Mouse (Mus musculus) splenic B cell, adult 2 months (primary cell): ENCODE measurements around the gene Ppp1r21.

Experiments
- DNase-seq: peaks from one replicate; pipeline ENCODE4 v3.0.0-alpha.2; 2011; ENCODE audit warnings: low read depth, low spot score
- H3K27me3 ChIP-seq: 2 replicates; pipeline ENCODE4 v1.6.1; 2012; ENCODE audit warnings: mild to moderate bottlenecking, low read length, moderate library complexity, mixed read lengths; ENCODE audit not compliant: control insufficient read depth, poor library complexity, insufficient read depth, severe bottlenecking
- H3K36me3 ChIP-seq: 2 replicates; pipeline ENCODE4 v1.6.1; 2012; ENCODE audit warnings: mild to moderate bottlenecking, low read length, moderate library complexity, mixed read lengths; ENCODE audit not compliant: control insufficient read depth, poor library complexity, insufficient read depth, severe bottlenecking

Ppp1r21 gene

GRCm38 (mm10) chr17:88600492-88601026 lies 70.6 kb downstream of the Ppp1r21 start:
- no peaks in the 10 kb centered on the region for H3K27me3 ChIP-seq
- H3K36me3 ChIP-seq: no peaks in the 10 kb centered on the region
- DNase-seq: no peak

- Histone ChIP-seq H3K36me3 (no peaks in the 10 kb centered on the region), H3K27me3 (no peaks in the 10 kb centered on the region)
- no peak for DNase-seq
Observed at GRCm38 (mm10) chr17:88603943-88604342, 74.0 kb downstream of the Ppp1r21 start.

GRCm38 (mm10) chr17:88606056-88606455 lies 76.1 kb downstream of the Ppp1r21 start:
- DNase-seq: no peak
- no peaks in the 10 kb centered on the region for H3K36me3 ChIP-seq
- no peaks in the 10 kb centered on the region for H3K27me3 ChIP-seq

GRCm38 (mm10) chr17:88609361-88609760 lies 79.4 kb downstream of the Ppp1r21 start:
- no peak for DNase-seq
- Histone ChIP-seq H3K36me3 (no peaks in the 10 kb centered on the region), H3K27me3 (no peaks in the 10 kb centered on the region)

GRCm38 (mm10) chr17:88611057-88611456 lies 81.1 kb downstream of the Ppp1r21 start:
- H3K36me3 ChIP-seq: no peaks in the 10 kb centered on the region
- no peak for DNase-seq
- H3K27me3 ChIP-seq: no peaks in the 10 kb centered on the region

- Histone ChIP-seq H3K27me3 (no peaks in the 10 kb centered on the region), H3K36me3 (no peaks in the 10 kb centered on the region)
- no peak for DNase-seq
Observed at GRCm38 (mm10) chr17:88613172-88613571, 83.3 kb downstream of the Ppp1r21 start.

- Histone ChIP-seq H3K36me3 (no peaks in the 10 kb centered on the region), H3K27me3 (no peaks in the 10 kb centered on the region)
- DNase-seq: no peak
Observed at GRCm38 (mm10) chr17:88613721-88614120, 83.8 kb downstream of the Ppp1r21 start.

- no peaks in the 10 kb centered on the region for H3K27me3 ChIP-seq
- DNase-seq: no peak
- no peaks in the 10 kb centered on the region for H3K36me3 ChIP-seq
Observed at GRCm38 (mm10) chr17:88614234-88614633, 84.3 kb downstream of the Ppp1r21 start.

- DNase-seq: no peak
- no peaks in the 10 kb centered on the region for H3K36me3 ChIP-seq
- no peaks in the 10 kb centered on the region for H3K27me3 ChIP-seq
Observed at GRCm38 (mm10) chr17:88614733-88615132, 84.8 kb downstream of the Ppp1r21 start.

GRCm38 (mm10) chr17:88615492-88616155 lies 85.7 kb downstream of the Ppp1r21 start:
- H3K27me3 ChIP-seq: no peaks in the 10 kb centered on the region
- no peaks in the 10 kb centered on the region for H3K36me3 ChIP-seq
- no peak for DNase-seq

GRCm38 (mm10) chr17:88620935-88621334 lies 91.0 kb downstream of the Ppp1r21 start:
- DNase-seq: no peak
- Histone ChIP-seq H3K36me3 (no peaks in the 10 kb centered on the region), H3K27me3 (no peaks in the 10 kb centered on the region)

GRCm38 (mm10) chr17:88621374-88621773 lies 91.5 kb downstream of the Ppp1r21 start:
- DNase-seq: no peak
- Histone ChIP-seq H3K36me3 (no peaks in the 10 kb centered on the region), H3K27me3 (no peaks in the 10 kb centered on the region)

GRCm38 (mm10) chr17:88622711-88623110 lies 92.8 kb downstream of the Ppp1r21 start:
- Histone ChIP-seq H3K27me3 (no peaks in the 10 kb centered on the region), H3K36me3 (no peaks in the 10 kb centered on the region)
- no peak for DNase-seq

- DNase-seq: no peak
- Histone ChIP-seq H3K36me3 (no peaks in the 10 kb centered on the region), H3K27me3 (no peaks in the 10 kb centered on the region)
Observed at GRCm38 (mm10) chr17:88624386-88624785, 94.5 kb downstream of the Ppp1r21 start.

GRCm38 (mm10) chr17:88625350-88625749 lies 95.4 kb downstream of the Ppp1r21 start:
- DNase-seq: no peak
- Histone ChIP-seq H3K27me3 (no peaks in the 10 kb centered on the region), H3K36me3 (no peaks in the 10 kb centered on the region)

- Histone ChIP-seq H3K27me3 (no peaks in the 10 kb centered on the region), H3K36me3 (no peaks in the 10 kb centered on the region)
- DNase-seq: no peak
Observed at GRCm38 (mm10) chr17:88625931-88626330, 96.0 kb downstream of the Ppp1r21 start.
